Mouse (Mus musculus) heart, postnatal 0 days (tissue): ENCODE results near the gene Fcgr3. TPM values are rescaled to one million over a fixed set of nuclear protein-coding genes. Genes with fewer than 3 reads are reported as not detected.
A peak's percentile ranks its signal among the peaks of the same experiment; 100 is the strongest.
"Not testable (repeated sequence)": the region's sequence is repeated elsewhere in the genome, so short reads cannot be mapped to it uniquely, and the experiment has no call there.

Experiments used
- ATAC-seq: fragments of 200-750 bp; cut with Nextera tagmentation; 2 replicates; pipeline ENCODE4 v1.8.0; 2017; ENCODE audit warnings: low read depth, moderate number of reproducible peaks, moderate library complexity; ENCODE audit not compliant: insufficient read depth
- DNase-seq: peaks from one replicate; pipeline ENCODE4 v3.0.0-alpha.2; 2016; ENCODE audit warnings: low spot score
- H3K27ac ChIP-seq: fragments of 300-500 bp; sonication (generic); 2 replicates; pipeline ENCODE4 v1.5.1; 2014; ENCODE audit warnings: low read depth, mild to moderate bottlenecking
- H3K27me3 ChIP-seq: fragments of 300-500 bp; sonication (generic); 2 replicates; pipeline ENCODE4 v1.6.1; 2014; ENCODE audit warnings: low read length, mixed read lengths; ENCODE audit not compliant: control insufficient read depth, insufficient read depth
- H3K36me3 ChIP-seq: fragments of 300-500 bp; sonication (generic); replicated peaks from 2 replicates; pipeline ENCODE4 v1.6.1; 2014; ENCODE audit warnings: low read length, mixed read lengths; ENCODE audit not compliant: control insufficient read depth, insufficient read depth
- H3K4me1 ChIP-seq: fragments of 300-500 bp; sonication (generic); 2 replicates; pipeline ENCODE4 v1.6.1; 2014; ENCODE audit warnings: antibody characterized with exemption; ENCODE audit not compliant: control insufficient read depth, insufficient read depth
- H3K4me2 ChIP-seq: fragments of 300-500 bp; sonication (generic); 2 replicates; pipeline ENCODE4 v1.6.1; 2014; ENCODE audit warnings: low read depth, mild to moderate bottlenecking, low read length, moderate library complexity
- H3K4me3 ChIP-seq: fragments of 300-500 bp; sonication (generic); 2 replicates; pipeline ENCODE4 v1.5.1; 2014; ENCODE audit warnings: low read depth, low read length
- H3K9ac ChIP-seq: fragments of 300-500 bp; sonication (generic); replicated peaks from 2 replicates; pipeline ENCODE4 v1.6.1; 2014; ENCODE audit warnings: low read depth, low read length, mixed read lengths
- H3K9me3 ChIP-seq: fragments of 300-500 bp; sonication (generic); replicated peaks from 2 replicates; pipeline ENCODE4 v1.6.1; 2016; ENCODE audit warnings: low read length; ENCODE audit not compliant: control insufficient read depth
- CTCF ChIP-seq: IDR thresholded peaks from 2 replicates; pipeline ENCODE4 v1.5.1; 2016; ENCODE audit warnings: antibody characterized with exemption, control low read depth, low read depth
- EP300 ChIP-seq: IDR thresholded peaks from 2 replicates; pipeline ENCODE4 v1.6.1; 2016; ENCODE audit warnings: antibody characterized with exemption, low read depth
- WGBS: fragments of 180-500 bp; shearing (Covaris S2); extraction: QIAGEN DNeasy Blood & Tissue Kit; methylation state at CpG from one replicate; pipeline ENCODE4 v1.1.7; 2014; 5-methylcytosine and 5-hydroxymethylcytosine counted together
- polyA plus RNA-seq: library from polyadenylated mRNA; unstranded; fragments of >200 nt; fragmentation: Nextera tagmentation; extraction: Ambion mirVana; gene quantifications from 2 replicates; pipeline ENCODE4 v1.2.1, GENCODE M21; 2015
- total RNA-seq: library from RNA; depleted of rRNA; stranded (reverse); fragments of >200 nt; gene quantifications from 2 replicates; pipeline ENCODE4 v1.2.3, GENCODE M21; 2014; ENCODE audit warnings: low replicate concordance

Fcgr3 gene
- total and polyA plus RNA-seq, 2 experiments from 2014 or later, result 8.2 to 13.7 TPM

DNA sequence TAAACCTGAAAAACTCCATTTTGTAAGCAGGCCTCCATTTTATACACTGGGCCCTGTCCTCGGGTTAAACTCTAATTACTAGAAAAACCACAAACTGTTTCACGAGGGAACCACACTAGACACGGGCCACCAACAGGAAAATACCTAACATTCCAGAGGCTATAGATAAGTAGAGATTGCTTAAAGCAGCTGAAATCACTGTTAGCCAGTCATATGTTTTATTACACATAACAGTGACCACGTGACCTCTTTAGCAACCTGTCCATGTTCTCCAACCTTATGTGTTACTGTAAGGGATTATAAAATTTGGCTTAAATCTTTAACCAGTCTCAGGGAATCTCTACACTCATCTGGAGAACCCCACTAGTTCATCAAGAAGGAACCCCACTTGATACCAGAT is 29.7 kb upstream of the Fcgr3 start:
- no peak overlapping the region for H3K9ac ChIP-seq
- no peak overlapping the region for H3K4me3 ChIP-seq
- no peak overlapping the region for H3K4me2 ChIP-seq
- H3K9me3 ChIP-seq, result no peaks in the 10 kb centered on the region
- no peaks in the 10 kb centered on the region for H3K36me3 ChIP-seq
- no peaks in the 10 kb centered on the region for H3K27me3 ChIP-seq
- ATAC-seq (no peak), DNase-seq (no peak)
- peaks cover 10% of the 10 kb centered on the region; the same call in 1 of the 2 replicates for H3K4me1 ChIP-seq
- H3K27ac ChIP-seq, result no peak overlapping the region
- TF ChIP-seq EP300 (no peak), CTCF (no peak)
- 48% methylated on average over 4 of the region's 4 CpGs for WGBS

DNA sequence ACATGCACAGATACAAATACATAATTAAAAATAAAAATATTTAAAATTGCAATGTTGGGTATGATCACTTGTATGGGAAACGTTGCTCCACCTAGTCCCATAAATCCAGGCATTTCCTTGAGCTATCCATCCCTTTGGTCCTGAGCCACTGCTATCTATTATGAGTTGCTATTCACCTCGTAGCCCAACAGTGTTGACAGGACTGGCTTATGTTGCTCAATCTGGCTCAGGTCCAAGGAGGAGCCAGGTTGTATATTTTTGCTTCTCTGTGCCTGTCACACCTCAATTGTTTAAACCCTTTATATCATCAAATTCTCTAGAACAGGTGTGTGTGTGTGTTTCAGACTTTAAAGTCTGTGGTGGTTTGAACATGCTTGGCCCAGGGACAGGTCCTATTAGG is 26.0 kb upstream of the Fcgr3 start:
- Histone ChIP-seq H3K36me3 (no peaks in the 10 kb centered on the region), H3K9ac (no peak overlapping the region), H3K4me1 (no peaks in the 10 kb centered on the region), H3K27me3 (peaks cover 9% of the 10 kb centered on the region), H3K4me2 (no peak overlapping the region), H3K27ac (no peak overlapping the region), H3K4me3 (no peak overlapping the region), H3K9me3 (no peaks in the 10 kb centered on the region)
- WGBS, result 17% methylated on average over 2 of the region's 2 CpGs
- no peak for DNase-seq
- ATAC-seq, result no peak
- TF ChIP-seq EP300, result no peak
- TF ChIP-seq CTCF, result no peak

DNA sequence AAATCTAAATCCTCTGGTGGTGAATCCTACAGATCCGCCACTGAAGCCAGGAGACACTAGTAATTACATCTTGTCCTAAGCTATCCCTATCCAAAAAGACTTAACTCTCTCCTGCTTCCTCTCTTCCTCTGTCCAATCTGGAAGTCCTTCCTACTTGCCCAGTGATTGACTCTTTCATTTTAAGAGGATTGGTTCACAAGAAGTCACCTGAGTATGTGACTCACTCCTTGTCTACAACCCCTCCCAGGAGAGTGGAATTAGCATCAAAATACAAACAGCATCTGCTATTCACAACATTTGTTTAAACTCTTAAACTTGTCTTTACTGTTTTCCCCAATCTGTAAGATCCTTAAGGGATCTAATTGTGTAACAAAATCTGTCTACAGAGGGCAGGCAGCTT is 25.2 kb upstream of the Fcgr3 start:
- H3K27ac ChIP-seq, result no peak overlapping the region
- H3K9ac ChIP-seq, result no peak overlapping the region
- DNase-seq (no peak), ATAC-seq (no peak)
- TF ChIP-seq EP300, result no peak
- no peak for TF ChIP-seq CTCF
- H3K27me3 ChIP-seq, result peaks cover 9% of the 10 kb centered on the region
- H3K9me3 ChIP-seq, result no peaks in the 10 kb centered on the region
- no peak overlapping the region for H3K4me3 ChIP-seq
- no peaks in the 10 kb centered on the region for H3K36me3 ChIP-seq
- 92% methylated on average over 1 of the region's 1 CpGs for whole genome bisulfite sequencing
- no peaks in the 10 kb centered on the region for H3K4me1 ChIP-seq
- no peak overlapping the region for H3K4me2 ChIP-seq

DNA sequence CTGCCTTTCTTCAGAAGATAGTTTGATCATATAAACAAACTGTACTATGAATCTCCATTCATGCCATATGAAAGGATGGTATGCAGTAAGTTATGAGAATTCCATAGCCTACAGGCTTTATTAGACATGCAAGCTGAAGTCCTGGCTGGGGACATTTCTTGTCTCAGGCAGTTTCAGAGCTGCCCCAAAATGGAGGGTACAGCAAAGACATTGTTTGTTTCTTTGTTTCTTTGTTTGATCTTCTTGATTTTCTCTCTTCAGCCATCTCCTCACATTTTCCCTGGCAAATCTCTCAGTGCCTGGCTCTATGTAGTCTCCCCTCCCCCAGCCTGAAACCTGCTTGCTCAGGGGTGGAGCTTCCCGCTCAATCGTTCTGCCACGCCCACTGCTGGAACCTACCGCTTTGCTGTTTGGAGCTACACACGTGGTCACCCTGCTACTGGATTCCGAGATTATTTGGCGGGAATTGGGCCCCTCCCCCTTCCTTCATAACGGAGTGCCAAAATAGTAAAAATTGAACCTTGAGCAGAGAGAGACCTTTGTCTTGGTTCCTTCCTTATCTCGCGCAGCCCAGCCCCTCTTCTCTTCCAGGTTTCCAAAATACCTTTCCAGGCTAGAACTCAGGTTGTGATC is 23.6 kb upstream of the Fcgr3 start:
- ATAC-seq, H3K27me3 ChIP-seq: not testable (repeated sequence)

DNA sequence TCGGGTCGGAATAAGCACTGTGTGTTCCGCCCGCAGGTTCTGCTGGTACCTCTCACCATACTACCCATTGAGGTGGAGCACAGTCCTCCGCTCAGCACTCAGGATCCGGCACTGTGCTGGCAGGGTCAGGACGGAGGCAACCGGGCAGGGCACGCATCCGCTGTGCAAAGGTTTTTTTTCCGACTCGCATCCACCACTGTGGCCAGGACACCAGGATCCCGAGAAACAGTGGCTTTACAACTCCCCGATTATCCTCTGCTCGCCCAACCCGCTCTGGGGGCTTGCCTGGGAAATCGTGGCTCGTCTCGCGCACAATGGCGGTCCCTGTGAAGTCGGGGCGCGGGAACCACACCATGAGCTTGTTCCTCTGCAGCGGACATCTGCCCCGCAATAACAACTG is 21.0 kb upstream of the Fcgr3 start:
- no peaks in the 10 kb centered on the region for H3K9me3 ChIP-seq
- no peaks in the 10 kb centered on the region for H3K36me3 ChIP-seq
- H3K27ac ChIP-seq, result no peak overlapping the region
- H3K27me3 ChIP-seq, result peaks cover 13% of the 10 kb centered on the region
- no peaks in the 10 kb centered on the region for H3K4me1 ChIP-seq
- ATAC-seq (no peak), DNase-seq (no peak)
- TF ChIP-seq EP300 (no peak), CTCF (no peak)
- WGBS, result 1% methylated on average over 26 of the region's 26 CpGs
- peak overlapping the region; percentile 42 for H3K4me3 ChIP-seq
- H3K4me2 ChIP-seq, result peak overlapping the region; percentile 57
- H3K9ac ChIP-seq, result no peak overlapping the region

More for the DNA sequence above, 23.6 kb upstream of the Fcgr3 start:
- H3K27ac ChIP-seq, H3K4me2 ChIP-seq, H3K4me3 ChIP-seq, H3K9ac ChIP-seq, H3K4me1 ChIP-seq, H3K36me3 ChIP-seq, DNase-seq, H3K9me3 ChIP-seq: not testable (repeated sequence)
- 4% methylated on average over 10 of the region's 10 CpGs for WGBS

DNA sequence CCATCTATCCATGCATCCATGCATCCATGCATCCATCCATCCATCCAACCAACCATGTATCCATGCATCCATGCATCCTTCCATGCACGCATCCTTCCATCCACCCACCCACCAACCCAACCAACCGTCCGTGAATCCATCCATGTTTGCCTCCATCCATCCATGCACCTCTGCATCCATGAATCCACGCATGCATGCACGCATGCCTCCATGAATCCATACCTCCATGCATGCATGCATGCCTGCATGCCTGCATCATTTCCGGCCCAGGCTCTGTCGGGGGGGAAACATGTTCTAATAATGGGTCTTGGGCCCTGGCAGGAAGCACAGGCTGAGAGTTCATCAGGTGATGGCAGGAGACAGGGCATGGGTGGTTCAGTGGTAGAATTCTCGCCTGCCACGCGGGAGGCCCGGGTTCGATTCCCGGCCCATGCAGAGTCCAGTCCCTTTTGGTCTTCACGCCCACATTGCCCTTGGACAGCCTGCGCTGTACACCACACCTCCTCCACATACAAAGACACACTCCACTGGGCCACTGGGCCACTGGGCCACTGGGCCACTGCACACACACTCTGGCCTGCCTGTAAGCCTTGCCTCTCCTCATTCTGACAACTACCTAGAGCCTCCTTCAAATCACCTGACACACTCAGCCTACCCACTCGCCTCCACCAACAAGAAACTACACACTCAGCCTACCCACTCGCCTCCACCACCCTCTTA is 16.9 kb upstream of the Fcgr3 start:
- not testable (repeated sequence) for ATAC-seq, H3K9me3 ChIP-seq, DNase-seq, H3K4me3 ChIP-seq, H3K4me2 ChIP-seq, H3K27ac ChIP-seq, H3K36me3 ChIP-seq, H3K4me1 ChIP-seq, H3K9ac ChIP-seq
- 31% methylated on average over 9 of the region's 17 CpGs for WGBS
- H3K27me3 ChIP-seq, result peaks cover 22% of the 10 kb centered on the region

DNA sequence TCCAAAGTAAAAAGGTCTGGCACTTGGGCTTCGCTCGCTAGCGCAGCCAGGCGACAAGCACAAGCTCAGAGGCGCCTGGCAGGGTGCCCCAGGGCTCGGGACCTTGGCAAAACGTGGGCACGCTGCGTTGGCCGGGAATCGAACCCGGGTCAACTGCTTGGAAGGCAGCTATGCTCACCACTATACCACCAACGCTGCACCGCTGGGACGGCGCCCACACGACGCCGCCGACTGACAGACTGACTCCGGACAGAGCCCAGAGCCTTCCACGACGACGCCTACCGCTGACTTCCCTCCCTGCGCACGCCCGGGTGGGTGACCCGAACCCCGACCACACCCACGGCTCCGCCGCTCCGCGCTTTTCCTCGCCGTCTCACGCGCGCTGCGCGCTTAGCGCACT is 15.1 kb upstream of the Fcgr3 start:
- peaks cover 17% of the 10 kb centered on the region for H3K27me3 ChIP-seq
- not testable (repeated sequence) for H3K27ac ChIP-seq, H3K4me2 ChIP-seq, H3K9ac ChIP-seq, H3K4me3 ChIP-seq, H3K36me3 ChIP-seq, DNase-seq, H3K9me3 ChIP-seq, H3K4me1 ChIP-seq
- WGBS, result no CpG with 5 or more reads among the region's 43 CpGs
- peak; percentile 36 for ATAC-seq

DNA sequence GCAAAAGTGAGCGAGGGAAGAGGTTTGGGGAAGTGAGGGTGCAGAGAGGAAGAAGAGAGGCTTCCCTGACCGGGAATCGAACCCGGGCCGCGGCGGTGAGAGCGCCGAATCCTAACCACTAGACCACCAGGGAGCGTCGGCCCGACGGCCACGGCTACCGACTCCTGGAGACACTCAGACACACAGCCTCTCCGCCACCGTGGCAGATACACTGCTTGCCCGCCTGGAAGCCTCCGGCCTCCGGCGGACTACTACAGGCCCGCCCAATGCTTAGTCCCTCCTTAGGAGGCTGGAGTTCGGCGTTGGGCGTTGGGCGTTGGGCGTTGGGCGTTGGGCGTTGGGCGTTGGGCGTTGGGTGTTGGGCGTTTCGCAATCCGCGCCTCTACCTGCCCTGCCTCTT is 14.6 kb upstream of the Fcgr3 start:
- WGBS, result no CpG with 5 or more reads among the region's 35 CpGs
- not testable (repeated sequence) for H3K4me2 ChIP-seq

More for the DNA sequence above, 14.6 kb upstream of the Fcgr3 start:
- not testable (repeated sequence) for H3K4me1 ChIP-seq, H3K4me3 ChIP-seq, H3K9me3 ChIP-seq, H3K27ac ChIP-seq, H3K36me3 ChIP-seq, H3K9ac ChIP-seq, DNase-seq
- peak; percentile 50 for ATAC-seq
- peaks cover 18% of the 10 kb centered on the region for H3K27me3 ChIP-seq
